Mouse (Mus musculus) R1 (cell line): ENCODE measurements around the gene Gdap2.

Experiments
- DNase-seq: peaks from one replicate; pipeline ENCODE4 v3.0.0-alpha.2; 2018; ENCODE audit warnings: low read depth, low spot score

Gene Gdap2

DNA sequence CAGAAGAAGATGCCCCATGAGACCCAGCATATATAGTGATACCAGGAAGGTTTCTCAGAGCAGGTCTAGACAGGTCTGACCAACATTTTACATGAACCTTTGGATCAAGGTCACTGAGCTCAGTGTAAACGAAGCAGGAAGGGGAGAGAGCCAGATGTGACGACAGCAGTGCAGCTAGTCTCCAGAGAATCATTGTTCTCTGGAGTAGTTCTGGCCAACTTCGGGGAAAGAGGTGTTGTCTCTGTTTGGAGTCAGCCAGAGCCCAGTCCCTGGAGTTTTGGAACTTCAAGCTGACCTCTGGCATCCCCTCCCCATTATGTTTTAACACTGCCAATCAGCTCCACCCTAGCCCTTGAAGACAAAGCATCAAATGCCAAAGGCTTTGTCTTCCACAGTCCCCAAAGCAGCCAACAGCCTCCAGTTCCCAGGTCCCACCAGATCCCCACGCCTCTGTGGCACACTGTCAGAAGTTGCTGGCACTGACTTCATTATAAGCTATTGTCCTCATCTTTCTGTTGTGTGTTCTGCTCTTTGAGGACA, 84.2 kb downstream of the Gdap2 start:
- no peak for DNase-seq
